Mouse (Mus musculus) thymus, adult 2 months (tissue): Measurements from ENCODE around the gene Gata1.

Experiments used
- CTCF ChIP-seq: fragments of 200-500 bp; IDR thresholded peaks from 2 replicates; pipeline ENCODE4 v1.5.1; 2012; ENCODE audit warnings: mild to moderate bottlenecking, control low read depth, low read length, moderate library complexity, borderline replicate concordance; ENCODE audit not compliant: control insufficient read depth, poor library complexity, insufficient read depth; ENCODE audit errors: extremely low read depth
- POLR2A ChIP-seq: fragments of 200-500 bp; IDR thresholded peaks from 2 replicates; pipeline ENCODE4 v1.6.1; 2012; ENCODE audit warnings: mild to moderate bottlenecking, low read length, control low read depth, moderate library complexity; ENCODE audit not compliant: control insufficient read depth, poor library complexity, insufficient read depth; ENCODE audit errors: extremely low read depth

- TF ChIP-seq CTCF, result no peak
- no peak for TF ChIP-seq POLR2A
Measured at GRCm38 (mm10) chrX:7967596-7968201, 10.2 kb downstream of the Gata1 start.
